Mouse (Mus musculus): ENCODE results near the gene Fam185a. TPM values are rescaled to one million over a fixed set of nuclear protein-coding genes. Genes with fewer than 3 reads are reported as not detected.

The Fam185a gene
- total and polyA plus RNA-seq, 2 experiments from 2014 or later, result 10.5 to 11.1 TPM

DNA sequence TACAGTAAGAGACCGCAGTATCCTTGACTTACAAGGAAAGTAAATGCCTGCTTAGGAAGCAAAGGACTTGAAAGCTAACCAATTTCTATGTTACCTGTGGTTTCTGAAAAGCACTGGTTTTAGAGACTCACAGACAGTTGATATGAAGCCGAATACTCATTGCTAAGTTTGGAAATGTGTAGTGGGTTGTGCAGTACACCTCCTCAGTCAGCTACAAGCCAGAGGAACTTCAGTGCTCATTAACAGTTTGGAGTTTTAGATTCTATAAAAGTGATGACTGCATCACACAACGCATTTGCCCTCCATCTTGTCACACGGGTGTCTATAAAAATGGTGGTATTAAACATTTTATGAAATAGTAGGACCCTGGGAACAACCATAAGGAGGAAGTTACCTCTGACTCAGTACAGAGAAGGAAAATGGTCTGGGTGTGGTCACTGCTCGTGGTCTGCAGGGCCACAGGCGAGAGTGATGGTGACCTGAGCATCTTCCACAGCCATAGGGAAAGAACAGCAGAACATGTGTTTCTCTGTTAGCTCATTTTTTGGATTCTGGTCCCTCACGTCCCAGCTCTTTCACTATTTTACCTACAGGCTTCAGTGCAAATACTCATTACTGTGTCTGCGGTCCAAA is 60.6 kb downstream of the Fam185a start:
- no peak for TF ChIP-seq CTCF (IDR thresholded peaks at IDR 0.05; ENCODE audit: low read depth)
- no peaks in the 10 kb centered on the region for H3K36me3 ChIP-seq (ENCODE audit: insufficient read depth)
- H3K9me3 ChIP-seq (ENCODE audit: low read length), result no peaks in the 10 kb centered on the region
- no peak for DNase-seq
- no peaks in the 10 kb centered on the region for H3K27me3 ChIP-seq (ENCODE audit: insufficient read depth, low read length)
- 94% methylated on average over 8 of the region's 8 CpGs for WGBS
- peaks cover 4% of the 10 kb centered on the region; the same call in 1 of the 2 replicates for H3K4me1 ChIP-seq (ENCODE audit: insufficient read depth)
- H3K9ac ChIP-seq, result no peak overlapping the region
- no peak for ATAC-seq
- H3K27ac ChIP-seq (ENCODE audit: low read depth, low read length), result no peak overlapping the region
- no peak overlapping the region for H3K4me2 ChIP-seq (ENCODE audit: low read depth)
- no peak overlapping the region for H3K4me3 ChIP-seq (ENCODE audit: low read depth, low read length)

GRCm38 (mm10) chr5:21486798-21487197 is 62.0 kb downstream of the Fam185a start:
- H3K4me3 ChIP-seq (ENCODE audit: low read depth, low read length), result no peak overlapping the region
- ATAC-seq, result no peak

GRCm38 (mm10) chr5:21487306-21487705 is 62.5 kb downstream of the Fam185a start:
- Histone ChIP-seq H3K9me3 (ENCODE audit: low read length) (no peaks in the 10 kb centered on the region), H3K27ac (ENCODE audit: low read depth, low read length) (no peak overlapping the region), H3K27me3 (ENCODE audit: insufficient read depth, low read length) (no peaks in the 10 kb centered on the region), H3K36me3 (ENCODE audit: insufficient read depth) (no peaks in the 10 kb centered on the region), H3K4me2 (ENCODE audit: low read depth) (no peak overlapping the region), H3K4me1 (ENCODE audit: insufficient read depth) (peaks cover 4% of the 10 kb centered on the region; the same call in 1 of the 2 replicates), H3K9ac (no peak overlapping the region), H3K4me3 (ENCODE audit: low read depth, low read length) (no peak overlapping the region)
- 65% methylated on average over 3 of the region's 3 CpGs for WGBS
- ATAC-seq (no peak), DNase-seq (no peak)
- no peak for TF ChIP-seq CTCF (IDR thresholded peaks at IDR 0.05; ENCODE audit: low read depth)

More at GRCm38 (mm10) chr5:21486798-21487197, 62.0 kb downstream of the Fam185a start:
- H3K9me3 ChIP-seq (ENCODE audit: low read length), result no peaks in the 10 kb centered on the region
- no peak overlapping the region for H3K27ac ChIP-seq (ENCODE audit: low read depth, low read length)
- DNase-seq, result no peak
- H3K27me3 ChIP-seq (ENCODE audit: insufficient read depth, low read length), result no peaks in the 10 kb centered on the region
- H3K9ac ChIP-seq, result no peak overlapping the region
- WGBS, result 76% methylated on average over 5 of the region's 5 CpGs
- H3K36me3 ChIP-seq (ENCODE audit: insufficient read depth), result no peaks in the 10 kb centered on the region
- TF ChIP-seq CTCF (IDR thresholded peaks at IDR 0.05; ENCODE audit: low read depth), result no peak
- H3K4me2 ChIP-seq (ENCODE audit: low read depth), result no peak overlapping the region
- peaks cover 4% of the 10 kb centered on the region; the same call in 1 of the 2 replicates for H3K4me1 ChIP-seq (ENCODE audit: insufficient read depth)

- no peak overlapping the region for H3K4me2 ChIP-seq (ENCODE audit: low read depth)
- no peaks in the 10 kb centered on the region for H3K9me3 ChIP-seq (ENCODE audit: low read length)
- H3K9ac ChIP-seq, result no peak overlapping the region
- WGBS, result 75% methylated on average over 3 of the region's 3 CpGs
- ATAC-seq, result no peak
- H3K27ac ChIP-seq (ENCODE audit: low read depth, low read length), result no peak overlapping the region
- H3K27me3 ChIP-seq (ENCODE audit: insufficient read depth, low read length), result no peaks in the 10 kb centered on the region
- H3K4me3 ChIP-seq (ENCODE audit: low read depth, low read length), result no peak overlapping the region
- no peaks in the 10 kb centered on the region for H3K36me3 ChIP-seq (ENCODE audit: insufficient read depth)
- peaks cover 4% of the 10 kb centered on the region; the same call in 1 of the 2 replicates for H3K4me1 ChIP-seq (ENCODE audit: insufficient read depth)
- no peak for DNase-seq
- TF ChIP-seq CTCF (IDR thresholded peaks at IDR 0.05; ENCODE audit: low read depth), result no peak
These were observed 63.0 kb downstream of the Fam185a start for GRCm38 (mm10) chr5:21487716-21488115.

- peaks cover 4% of the 10 kb centered on the region; the same call in 1 of the 2 replicates for H3K4me1 ChIP-seq (ENCODE audit: insufficient read depth)
- 84% methylated on average over 5 of the region's 5 CpGs for WGBS
- H3K27me3 ChIP-seq (ENCODE audit: insufficient read depth, low read length), result no peaks in the 10 kb centered on the region
- H3K9me3 ChIP-seq (ENCODE audit: low read length), result no peaks in the 10 kb centered on the region
- H3K4me2 ChIP-seq (ENCODE audit: low read depth), result no peak overlapping the region
- H3K36me3 ChIP-seq (ENCODE audit: insufficient read depth), result no peaks in the 10 kb centered on the region
- H3K9ac ChIP-seq, result no peak overlapping the region
- H3K4me3 ChIP-seq (ENCODE audit: low read depth, low read length), result no peak overlapping the region
- H3K27ac ChIP-seq (ENCODE audit: low read depth, low read length), result peak overlapping the region; percentile 29
- peak; percentile 29 for DNase-seq
- peak; percentile 34 for ATAC-seq
- no peak for TF ChIP-seq CTCF (IDR thresholded peaks at IDR 0.05; ENCODE audit: low read depth)
These were observed 63.7 kb downstream of the Fam185a start for GRCm38 (mm10) chr5:21488506-21488905.

GRCm38 (mm10) chr5:21489135-21489534 is 64.4 kb downstream of the Fam185a start:
- no peaks in the 10 kb centered on the region for H3K27me3 ChIP-seq (ENCODE audit: insufficient read depth, low read length)
- no peak for DNase-seq
- no peak overlapping the region for H3K4me3 ChIP-seq (ENCODE audit: low read depth, low read length)
- no peak overlapping the region for H3K4me2 ChIP-seq (ENCODE audit: low read depth)
- H3K27ac ChIP-seq (ENCODE audit: low read depth, low read length), result peak overlapping the region; percentile 29; the same call in 1 of the 2 replicates
- 58% methylated on average over 4 of the region's 4 CpGs for WGBS
- no peaks in the 10 kb centered on the region for H3K9me3 ChIP-seq (ENCODE audit: low read length)
- TF ChIP-seq CTCF (IDR thresholded peaks at IDR 0.05; ENCODE audit: low read depth), result no peak
- no peak for ATAC-seq
- H3K36me3 ChIP-seq (ENCODE audit: insufficient read depth), result no peaks in the 10 kb centered on the region
- no peak overlapping the region for H3K9ac ChIP-seq
- H3K4me1 ChIP-seq (ENCODE audit: insufficient read depth), result peaks cover 4% of the 10 kb centered on the region; the same call in 1 of the 2 replicates

DNA sequence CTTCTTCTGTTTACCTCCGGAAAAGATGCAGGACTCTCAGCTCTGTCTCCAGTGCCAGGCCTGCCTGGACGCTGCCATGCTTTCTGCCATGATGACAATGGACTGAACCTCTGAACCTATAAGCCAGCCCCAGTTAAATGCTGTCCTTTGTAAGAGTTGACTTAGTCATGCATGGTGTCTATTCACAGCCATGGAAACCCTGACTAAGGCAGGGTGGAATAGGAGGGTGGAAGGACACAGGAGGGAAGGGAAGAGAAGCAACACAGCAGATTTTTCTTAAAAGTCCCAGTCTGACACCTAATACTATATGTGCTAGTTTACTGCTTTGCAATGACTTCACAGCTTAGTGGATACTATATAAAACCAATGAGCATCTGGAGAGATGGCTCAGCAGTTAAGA is 66.7 kb downstream of the Fam185a start:
- 64% methylated on average over 2 of the region's 2 CpGs for WGBS
- H3K9ac ChIP-seq, result no peak overlapping the region
- H3K36me3 ChIP-seq (ENCODE audit: insufficient read depth), result no peaks in the 10 kb centered on the region
- no peak for TF ChIP-seq CTCF (IDR thresholded peaks at IDR 0.05; ENCODE audit: low read depth)
- no peak for ATAC-seq
- H3K4me1 ChIP-seq (ENCODE audit: insufficient read depth), result peaks cover 4% of the 10 kb centered on the region; the same call in 1 of the 2 replicates
- no peak overlapping the region for H3K4me2 ChIP-seq (ENCODE audit: low read depth)
- no peak overlapping the region for H3K4me3 ChIP-seq (ENCODE audit: low read depth, low read length)
- no peaks in the 10 kb centered on the region for H3K9me3 ChIP-seq (ENCODE audit: low read length)
- H3K27ac ChIP-seq (ENCODE audit: low read depth, low read length), result no peak overlapping the region
- no peak for DNase-seq
- H3K27me3 ChIP-seq (ENCODE audit: insufficient read depth, low read length), result no peaks in the 10 kb centered on the region

Data from forebrain, postnatal 0 days (tissue).